Mouse (Mus musculus) MEL (cell line): ENCODE results near the gene Stum. TPM values are rescaled to one million over a fixed set of nuclear protein-coding genes. Genes with fewer than 3 reads are reported as not detected.

Experiments used
- DNase-seq: peaks from one replicate; pipeline ENCODE4 v3.0.0; 2011; ENCODE audit warnings: low read depth, low spot score
- H3K27ac ChIP-seq: 2 replicates; pipeline ENCODE4 v1.5.1; 2012; ENCODE audit warnings: low read depth, mild to moderate bottlenecking, control low read depth, low read length, moderate library complexity; ENCODE audit not compliant: control insufficient read depth
- H3K27me3 ChIP-seq, 2 experiments: fragments of 150-350 bp in 1 of 2; sonication (generic) in 1 of 2; 2 replicates each; pipeline ENCODE4 v1.6.1; 2012; ENCODE audit warnings: low read length in 2 of 2, mild to moderate bottlenecking in 2 of 2, improper control_type of control experiment in 1 of 2, moderate library complexity in 1 of 2; ENCODE audit not compliant: insufficient read depth in 2 of 2, control insufficient read depth in 1 of 2
- H3K36me3 ChIP-seq, 2 experiments: 2 replicates each; pipeline ENCODE4 v1.6.1; 2012 to 2014; ENCODE audit warnings: low read length in 2 of 2, improper control_type of control experiment in 1 of 2, inconsistent platforms in 1 of 2, mild to moderate bottlenecking in 1 of 2; ENCODE audit not compliant: insufficient read depth in 2 of 2, control insufficient read depth in 1 of 2
- H3K4me1 ChIP-seq, 2 experiments: fragments of 150-350 bp in 1 of 2; sonication (generic) in 1 of 2; 2 replicates each; pipeline ENCODE4 v1.6.1; 2012; ENCODE audit warnings: low read length in 2 of 2, improper control_type of control experiment in 1 of 2, mild to moderate bottlenecking in 1 of 2; ENCODE audit not compliant: insufficient read depth in 2 of 2, control insufficient read depth in 1 of 2
- H3K4me3 ChIP-seq, 2 experiments: fragments of 150-350 bp in 1 of 2; sonication (generic) in 1 of 2; 2 replicates each; pipeline ENCODE4 v1.5.1; 2012; ENCODE audit warnings: low read depth in 2 of 2, low read length in 2 of 2, mild to moderate bottlenecking in 2 of 2, moderate library complexity in 2 of 2, control low read depth in 1 of 2, improper control_type of control experiment in 1 of 2; ENCODE audit not compliant: control insufficient read depth in 1 of 2, insufficient read depth in 1 of 2
- H3K79me2 ChIP-seq: 2 replicates; pipeline ENCODE4 v1.6.1; 2012; ENCODE audit warnings: mild to moderate bottlenecking, low read length, moderate library complexity; ENCODE audit not compliant: control insufficient read depth, poor library complexity, insufficient read depth
- H3K9ac ChIP-seq: 2 replicates; pipeline ENCODE4 v1.6.1; 2012; ENCODE audit warnings: low read depth, mild to moderate bottlenecking, control low read depth, low read length, moderate library complexity; ENCODE audit not compliant: control insufficient read depth, poor library complexity, severe bottlenecking
- H3K9me3 ChIP-seq: fragments of 150-350 bp; sonication (generic); replicated peaks from 2 replicates; pipeline ENCODE4 v1.6.1; 2012; ENCODE audit warnings: mild to moderate bottlenecking, low read length, improper control_type of control experiment, moderate library complexity; ENCODE audit not compliant: insufficient read depth
- BHLHE40 ChIP-seq: IDR thresholded peaks from 2 replicates; pipeline ENCODE4 v1.6.1; 2012; ENCODE audit warnings: low read depth, mild to moderate bottlenecking, inconsistent platforms, low read length, improper control_type of control experiment, borderline replicate concordance
- CHD2 ChIP-seq: IDR thresholded peaks from 2 replicates; pipeline ENCODE4 v1.6.1; 2011; ENCODE audit warnings: low read length, improper control_type of control experiment
- CTCF ChIP-seq, 3 experiments: IDR thresholded peaks in 2 of 3; conservative IDR thresholded peaks in 1 of 3; 2 replicates each; pipeline ENCODE4 v1.5.1; 2011 to 2012; ENCODE audit warnings: low read length in 3 of 3, low read depth in 2 of 3, mild to moderate bottlenecking in 2 of 3, improper control_type of control experiment in 1 of 3, inconsistent platforms in 1 of 3, mixed read lengths in 1 of 3, moderate library complexity in 1 of 3; ENCODE audit not compliant: control insufficient read depth in 1 of 3, insufficient read depth in 1 of 3, poor library complexity in 1 of 3, severe bottlenecking in 1 of 3
- ELF1 ChIP-seq: IDR thresholded peaks from 2 replicates; pipeline ENCODE4 v1.6.1; 2014; ENCODE audit warnings: low read depth, mild to moderate bottlenecking, inconsistent platforms, low read length, improper control_type of control experiment, moderate library complexity
- EP300 ChIP-seq, 2 experiments: IDR thresholded peaks; 2 replicates each; pipeline ENCODE4 v1.6.1; 2011; ENCODE audit warnings: improper control_type of control experiment in 2 of 2, low read length in 2 of 2, low read depth in 1 of 2, mild to moderate bottlenecking in 1 of 2
- ETS1 ChIP-seq: IDR thresholded peaks from 2 replicates; pipeline ENCODE4 v1.6.1; 2012; ENCODE audit warnings: low read depth, mild to moderate bottlenecking, inconsistent platforms, low read length, improper control_type of control experiment, moderate library complexity
- GATA1 ChIP-seq: IDR thresholded peaks from 2 replicates; pipeline ENCODE4 v1.6.1; 2011; ENCODE audit warnings: low read depth, low read length, improper control_type of control experiment
- HCFC1 ChIP-seq: IDR thresholded peaks from 2 replicates; pipeline ENCODE4 v1.6.1; 2012; ENCODE audit warnings: low read depth, mild to moderate bottlenecking, inconsistent platforms, low read length, improper control_type of control experiment, moderate library complexity
- JUND ChIP-seq: IDR thresholded peaks from 2 replicates; pipeline ENCODE4 v1.6.1; 2011; ENCODE audit warnings: low read depth, mild to moderate bottlenecking, improper control_type of control experiment, low read length
- KAT2A ChIP-seq: conservative IDR thresholded peaks from 2 replicates; pipeline ENCODE4 v1.6.1; 2012; ENCODE audit warnings: low read depth, low read length, improper control_type of control experiment, inconsistent platforms
- MAZ ChIP-seq: IDR thresholded peaks from 2 replicates; pipeline ENCODE4 v1.6.1; 2012; ENCODE audit warnings: low read depth, mild to moderate bottlenecking, inconsistent platforms, low read length, improper control_type of control experiment
- MXI1 ChIP-seq: IDR thresholded peaks from 2 replicates; pipeline ENCODE4 v1.6.1; 2011; ENCODE audit warnings: mild to moderate bottlenecking, low read depth, low read length, improper control_type of control experiment
- MYC ChIP-seq: IDR thresholded peaks from 2 replicates; pipeline ENCODE4 v1.6.1; 2011; ENCODE audit warnings: low read depth, mild to moderate bottlenecking, low read length, improper control_type of control experiment, moderate library complexity
- NRF1 ChIP-seq: IDR thresholded peaks from 2 replicates; pipeline ENCODE4 v1.6.1; 2014; ENCODE audit warnings: low read depth, mild to moderate bottlenecking, inconsistent platforms, low read length, improper control_type of control experiment, moderate library complexity; ENCODE audit not compliant: poor library complexity, insufficient read depth, severe bottlenecking
- POLR2A ChIP-seq, 2 experiments: IDR thresholded peaks; 2 replicates each; pipeline ENCODE4 v1.6.1; 2011 to 2012; ENCODE audit warnings: low read length in 2 of 2, mild to moderate bottlenecking in 2 of 2, control low read depth in 1 of 2, improper control_type of control experiment in 1 of 2, low read depth in 1 of 2, moderate library complexity in 1 of 2; ENCODE audit not compliant: control insufficient read depth in 1 of 2, insufficient read depth in 1 of 2, poor library complexity in 1 of 2
- POLR2AphosphoS2 ChIP-seq: IDR thresholded peaks from 2 replicates; pipeline ENCODE4 v1.6.1; 2011; ENCODE audit warnings: low read length, improper control_type of control experiment
- RCOR1 ChIP-seq: IDR thresholded peaks from 2 replicates; pipeline ENCODE4 v1.6.1; 2012; ENCODE audit warnings: low read depth, mild to moderate bottlenecking, inconsistent platforms, low read length, improper control_type of control experiment
- SIN3A ChIP-seq: IDR thresholded peaks from 2 replicates; pipeline ENCODE4 v1.6.1; 2012; ENCODE audit warnings: low read length, improper control_type of control experiment, inconsistent platforms
- TAL1 ChIP-seq: IDR thresholded peaks from 2 replicates; pipeline ENCODE4 v1.6.1; 2012; ENCODE audit warnings: mild to moderate bottlenecking, inconsistent platforms, low read length, moderate library complexity, mixed read lengths
- TCF12 ChIP-seq: IDR thresholded peaks from 2 replicates; pipeline ENCODE4 v1.6.1; 2014; ENCODE audit warnings: low read depth, mild to moderate bottlenecking, inconsistent platforms, low read length, improper control_type of control experiment, moderate library complexity
- UBTF ChIP-seq: IDR thresholded peaks from 2 replicates; pipeline ENCODE4 v1.6.1; 2012; ENCODE audit warnings: low read depth, mild to moderate bottlenecking, inconsistent platforms, low read length, improper control_type of control experiment, moderate library complexity, borderline replicate concordance; ENCODE audit not compliant: insufficient read depth
- polyA plus RNA-seq, 2 experiments: library from polyadenylated mRNA; stranded (reverse) in 1 of 2; unstranded in 1 of 2; fragments of >175 nt in 1 of 2; fragments of >200 nt in 1 of 2; gene quantifications; 2 replicates each; pipeline versions ENCODE4 v1.2.1 to v1.2.4; 2012; ENCODE audit warnings: low replicate concordance in 2 of 2, low read depth in 1 of 2; ENCODE audit not compliant: insufficient read length in 2 of 2, insufficient read depth in 1 of 2, missing spikeins in 1 of 2
- total RNA-seq: library from RNA; depleted of rRNA; stranded (reverse); fragments of 300-350 nt; gene quantifications from 2 replicates; pipeline ENCODE4 v1.2.3, GENCODE M21; 2012

Gene Stum
- total and polyA plus RNA-seq, 3 experiments: not detected

DNA sequence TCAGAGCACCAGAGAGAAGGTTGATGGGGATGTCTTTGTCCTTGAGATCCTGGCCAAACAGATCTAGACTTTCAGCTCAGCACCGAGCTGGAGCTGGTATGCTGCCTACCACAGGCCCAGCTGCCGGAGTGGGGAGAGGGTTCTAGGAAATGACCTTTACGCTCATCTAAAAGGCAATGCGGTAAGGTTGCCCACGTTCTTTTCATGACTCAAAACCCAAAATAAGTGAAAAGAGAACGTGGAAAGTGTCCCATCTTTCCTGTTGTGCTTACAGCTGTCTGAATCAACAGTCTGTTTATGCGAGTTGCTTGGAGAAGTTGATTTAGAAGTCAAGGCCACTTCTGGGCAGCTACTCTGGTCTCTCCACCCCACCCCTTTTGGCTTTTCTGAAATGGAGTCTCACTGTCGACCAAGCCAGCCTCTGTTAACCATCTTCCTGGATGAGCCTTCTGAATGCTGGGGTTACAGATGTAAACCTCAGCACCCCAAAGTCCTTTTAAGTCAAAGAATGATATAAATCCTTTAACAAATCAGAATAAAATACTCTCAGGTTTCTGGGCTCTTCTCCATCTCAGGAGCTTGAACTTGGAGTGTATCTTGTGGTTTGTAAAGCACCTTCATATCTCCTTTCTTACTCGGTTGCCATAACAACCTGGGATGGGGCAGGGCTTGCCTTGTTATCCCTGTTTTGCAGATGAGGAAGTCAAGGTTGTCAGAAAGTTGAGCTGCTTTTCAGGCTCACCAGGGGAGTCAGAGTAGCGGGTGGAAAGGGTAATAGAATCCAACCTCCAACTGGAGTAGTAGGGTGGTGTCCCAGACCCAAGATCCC lies 92.3 kb downstream of the Stum start:
- no peak for TF ChIP-seq POLR2AphosphoS2
- peak; percentile 66 to 85; a peak in 3 of 4 replicates for TF ChIP-seq EP300 (IDR thresholded peaks at IDR 0.05; ENCODE audit: low read depth in 1 of 2, low read length in 2 of 2)
- peak; percentile 31; the same call in 1 of the 2 replicates for TF ChIP-seq BHLHE40
- TF ChIP-seq TAL1: peak; percentile 78
- TF ChIP-seq MAZ: no peak
- TF ChIP-seq HCFC1: no peak
- TF ChIP-seq UBTF: no peak
- TF ChIP-seq CTCF (IDR thresholded peaks at IDR 0.05 in 2 of 3, conservative IDR thresholded peaks at IDR 0.05 in 1 of 3; ENCODE audit: control insufficient read depth in 1 of 3, insufficient read depth in 1 of 3, low read depth in 2 of 3, low read length in 3 of 3, poor library complexity in 1 of 3, severe bottlenecking in 1 of 3): no peak
- TF ChIP-seq POLR2A (IDR thresholded peaks at IDR 0.05; ENCODE audit: control insufficient read depth in 1 of 2, insufficient read depth in 1 of 2, low read depth in 1 of 2, low read length in 2 of 2, poor library complexity in 1 of 2): no peak
- peak; percentile 83 for TF ChIP-seq TCF12
- no peak for TF ChIP-seq NRF1
- TF ChIP-seq MXI1: peak; percentile 84
- peak; percentile 100 for TF ChIP-seq RCOR1
- TF ChIP-seq GATA1: peak; percentile 88
- TF ChIP-seq ELF1: peak; percentile 74
- TF ChIP-seq ETS1: peak; percentile 58; the same call in 1 of the 2 replicates
- no peak for TF ChIP-seq JUND
- no peak for TF ChIP-seq MYC
- TF ChIP-seq KAT2A: no peak
- TF ChIP-seq CHD2: no peak
- TF ChIP-seq SIN3A: peak; percentile 82
- TF ChIP-seq, all 39 proteins: peak for 10
- peak; percentile 96 for DNase-seq
- no peak overlapping the region for H3K9ac ChIP-seq
- no peaks in the 10 kb centered on the region for H3K27me3 ChIP-seq
- no peaks in the 10 kb centered on the region for H3K9me3 ChIP-seq
- H3K4me1 ChIP-seq: peaks cover 0 to 43% of the 10 kb centered on the region in 2 experiments
- H3K79me2 ChIP-seq: no peaks in the 10 kb centered on the region; the same call in 1 of the 2 replicates
- H3K4me3 ChIP-seq: no peak overlapping the region
- H3K27ac ChIP-seq: no peak overlapping the region
- peaks cover 0 to 33% of the 10 kb centered on the region in 2 experiments; a peak in 2 of 4 replicates for H3K36me3 ChIP-seq
